Mouse (Mus musculus): ENCODE measurements around the gene Ercc1. TPM values are rescaled to one million over a fixed set of nuclear protein-coding genes. Genes with fewer than 3 reads are reported as not detected.

The Ercc1 gene
- polyA plus RNA-seq, 1 experiment from 2014 or later, result 94.5 TPM

- H3K36me3 ChIP-seq, result peaks cover 30% of the 10 kb centered on the region
- no peaks in the 10 kb centered on the region for H3K27me3 ChIP-seq
- ATAC-seq (ENCODE audit: insufficient number of reproducible peaks, insufficient read depth, low FRiP score, low TSS enrichment), result peak; percentile 90
- H3K4me2 ChIP-seq (replicated peaks), result peak within 1 kb of the TSS; percentile 88
- H3K9me3 ChIP-seq, result no peaks in the 10 kb centered on the region
- H3K27ac ChIP-seq, result peak within 1 kb of the TSS; percentile 64; the same call in 1 of the 2 replicates
- peaks cover 12% of the 10 kb centered on the region for H3K4me1 ChIP-seq
- H3K4me3 ChIP-seq, result peak within 1 kb of the TSS; percentile 94
- WGBS, result 8% methylated on average over 38 of the region's 48 CpGs
- H3K9ac ChIP-seq, result peak within 1 kb of the TSS; percentile 91
These were observed 37.0 kb downstream of the Ercc1 start, which contains the start of gene Ercc2 for GRCm38 (mm10) chr7:19381377-19382165. TSS of gene Ercc2 (plus strand) at chr7:19382010.

GRCm38 (mm10) chr7:19382166-19382541 lies 37.6 kb downstream of the Ercc1 start:
- WGBS, result under 1% methylated on average over 22 of the region's 37 CpGs

GRCm38 (mm10) chr7:19383708-19384107 lies 39.1 kb downstream of the Ercc1 start:
- Histone ChIP-seq H3K4me1 (peaks cover 12% of the 10 kb centered on the region), H3K27me3 (no peaks in the 10 kb centered on the region), H3K4me2 (replicated peaks) (0 out of 2 replicates have a peak overlapping the region, but pooled peaks have one; percentile 88), H3K9me3 (no peaks in the 10 kb centered on the region), H3K4me3 (no peak overlapping the region), H3K27ac (no peak overlapping the region), H3K9ac (0 out of 2 replicates have a peak overlapping the region, but pooled peaks have one; percentile 1), H3K36me3 (peaks cover 51% of the 10 kb centered on the region)
- ATAC-seq (ENCODE audit: insufficient number of reproducible peaks, insufficient read depth, low FRiP score, low TSS enrichment), result no peak
- WGBS, result 64% methylated on average over 9 of the region's 9 CpGs

More at GRCm38 (mm10) chr7:19382166-19382541, 37.6 kb downstream of the Ercc1 start:
- Histone ChIP-seq H3K4me2 (replicated peaks) (peak overlapping the region; percentile 88), H3K36me3 (peaks cover 36% of the 10 kb centered on the region), H3K4me1 (peaks cover 12% of the 10 kb centered on the region), H3K27me3 (no peaks in the 10 kb centered on the region), H3K27ac (peak overlapping the region; percentile 64; the same call in 1 of the 2 replicates), H3K4me3 (peak overlapping the region; percentile 94), H3K9me3 (no peaks in the 10 kb centered on the region), H3K9ac (peak overlapping the region; percentile 91)
- peak; percentile 47; the same call in 1 of the 2 replicates for ATAC-seq (ENCODE audit: insufficient number of reproducible peaks, insufficient read depth, low FRiP score, low TSS enrichment)

GRCm38 (mm10) chr7:19388699-19389413 lies 44.3 kb downstream of the Ercc1 start:
- no peaks in the 10 kb centered on the region for H3K9me3 ChIP-seq
- H3K36me3 ChIP-seq, result peaks cover 98% of the 10 kb centered on the region
- no peaks in the 10 kb centered on the region for H3K4me1 ChIP-seq
- H3K27ac ChIP-seq, result 0 out of 2 replicates have a peak overlapping the region, but pooled peaks have one; percentile 30
- no peak overlapping the region for H3K4me3 ChIP-seq
- no peaks in the 10 kb centered on the region for H3K27me3 ChIP-seq
- no peak for ATAC-seq (ENCODE audit: insufficient number of reproducible peaks, insufficient read depth, low FRiP score, low TSS enrichment)
- H3K4me2 ChIP-seq (replicated peaks), result no peak overlapping the region
- H3K9ac ChIP-seq, result no peak overlapping the region
- WGBS, result 83% methylated on average over 9 of the region's 10 CpGs

- Histone ChIP-seq H3K36me3 (peaks cover 65% of the 10 kb centered on the region), H3K4me3 (no peak overlapping the region), H3K9me3 (no peaks in the 10 kb centered on the region), H3K9ac (no peak overlapping the region), H3K27me3 (peaks cover 7% of the 10 kb centered on the region), H3K4me2 (replicated peaks) (no peak overlapping the region), H3K27ac (no peak overlapping the region), H3K4me1 (no peaks in the 10 kb centered on the region; the same call in 1 of the 2 replicates)
- ATAC-seq (ENCODE audit: insufficient number of reproducible peaks, insufficient read depth, low FRiP score, low TSS enrichment), result no peak
- 92% methylated on average over 8 of the region's 8 CpGs for WGBS
These were observed 49.9 kb downstream of the Ercc1 start for GRCm38 (mm10) chr7:19394484-19394883.

- 3% methylated on average over 27 of the region's 27 CpGs for WGBS
- peaks cover 13% of the 10 kb centered on the region for H3K36me3 ChIP-seq
These were observed 55.1 kb downstream of the Ercc1 start for GRCm38 (mm10) chr7:19399496-19400280.

GRCm38 (mm10) chr7:19400946-19401345 lies 56.4 kb downstream of the Ercc1 start:
- Histone ChIP-seq H3K4me3 (no peak overlapping the region), H3K36me3 (0 out of 2 replicates have a peak, but pooled peaks cover under 1% of the 10 kb centered on the region), H3K9me3 (peaks cover 4% of the 10 kb centered on the region; the same call in 1 of the 2 replicates), H3K27me3 (peaks cover 64% of the 10 kb centered on the region), H3K4me1 (peaks cover 14% of the 10 kb centered on the region), H3K27ac (no peak overlapping the region), H3K4me2 (replicated peaks) (no peak overlapping the region), H3K9ac (no peak overlapping the region)
- no peak for ATAC-seq (ENCODE audit: insufficient number of reproducible peaks, insufficient read depth, low FRiP score, low TSS enrichment)
- WGBS, result 82% methylated on average over 4 of the region's 4 CpGs

More at GRCm38 (mm10) chr7:19399496-19400280, 55.1 kb downstream of the Ercc1 start:
- Histone ChIP-seq H3K4me1 (peaks cover 11% of the 10 kb centered on the region), H3K4me3 (peak overlapping the region; percentile 31), H3K9me3 (peaks cover 4% of the 10 kb centered on the region; the same call in 1 of the 2 replicates), H3K27ac (peak overlapping the region; percentile 37; the same call in 1 of the 2 replicates), H3K27me3 (peaks cover 54% of the 10 kb centered on the region), H3K4me2 (replicated peaks) (peak overlapping the region; percentile 50), H3K9ac (peak overlapping the region; percentile 36)
- no peak for ATAC-seq (ENCODE audit: insufficient number of reproducible peaks, insufficient read depth, low FRiP score, low TSS enrichment)

- Histone ChIP-seq H3K4me3 (no peak overlapping the region), H3K9ac (no peak overlapping the region), H3K4me1 (peaks cover 14% of the 10 kb centered on the region), H3K27ac (no peak overlapping the region), H3K36me3 (no peaks in the 10 kb centered on the region), H3K9me3 (peaks cover 4% of the 10 kb centered on the region; the same call in 1 of the 2 replicates), H3K27me3 (peaks cover 64% of the 10 kb centered on the region), H3K4me2 (replicated peaks) (no peak overlapping the region)
- WGBS, result 75% methylated on average over 9 of the region's 9 CpGs
- ATAC-seq (ENCODE audit: insufficient number of reproducible peaks, insufficient read depth, low FRiP score, low TSS enrichment), result no peak
These were observed 58.0 kb downstream of the Ercc1 start for GRCm38 (mm10) chr7:19402535-19403112.

- H3K9ac ChIP-seq, result peak within 1 kb of the TSS; percentile 55
- H3K9me3 ChIP-seq, result peaks cover 4% of the 10 kb centered on the region; the same call in 1 of the 2 replicates
- peaks cover 64% of the 10 kb centered on the region for H3K27me3 ChIP-seq
- H3K4me2 ChIP-seq (replicated peaks), result peak within 1 kb of the TSS; percentile 97
- H3K27ac ChIP-seq, result 0 out of 2 replicates have a peak within 1 kb of the TSS, but pooled peaks have one; percentile 41
- no peaks in the 10 kb centered on the region for H3K36me3 ChIP-seq
- WGBS, result under 1% methylated on average over 62 of the region's 62 CpGs
- peak within 1 kb of the TSS; percentile 59 for H3K4me3 ChIP-seq
- peaks cover 14% of the 10 kb centered on the region for H3K4me1 ChIP-seq
- no peak for ATAC-seq (ENCODE audit: insufficient number of reproducible peaks, insufficient read depth, low FRiP score, low TSS enrichment)
These were observed 59.2 kb downstream of the Ercc1 start, which contains the start of gene Klc3 for GRCm38 (mm10) chr7:19403731-19404296. TSS of gene Klc3 (minus strand) at chr7:19404104.

- H3K9ac ChIP-seq, result peak within 1 kb of the TSS; percentile 55
- 0 out of 2 replicates have a peak within 1 kb of the TSS, but pooled peaks have one; percentile 41 for H3K27ac ChIP-seq
- H3K27me3 ChIP-seq, result peaks cover 57% of the 10 kb centered on the region
- H3K36me3 ChIP-seq, result no peaks in the 10 kb centered on the region
- peaks cover 4% of the 10 kb centered on the region; the same call in 1 of the 2 replicates for H3K9me3 ChIP-seq
- peaks cover 14% of the 10 kb centered on the region for H3K4me1 ChIP-seq
- WGBS, result 47% methylated on average over 7 of the region's 7 CpGs
- peak within 1 kb of the TSS; percentile 59 for H3K4me3 ChIP-seq
- H3K4me2 ChIP-seq (replicated peaks), result peak within 1 kb of the TSS; percentile 97
- ATAC-seq (ENCODE audit: insufficient number of reproducible peaks, insufficient read depth, low FRiP score, low TSS enrichment), result no peak
These were observed 59.9 kb downstream of the Ercc1 start, which contains the start of gene Ckm for GRCm38 (mm10) chr7:19404476-19404875. TSS of gene Ckm (plus strand) at chr7:19404776.
